Mouse (Mus musculus): ENCODE results near the gene Msrb3.

- TF ChIP-seq CTCF (IDR thresholded peaks at IDR 0.05; ENCODE audit: borderline replicate concordance, insufficient read depth, low read depth, low read length): no peak
- TF ChIP-seq POLR2A (IDR thresholded peaks at IDR 0.05; ENCODE audit: borderline replicate concordance, insufficient read depth, low read length): no peak
These were observed 163.0 kb downstream of the Msrb3 start for GRCm38 (mm10) chr10:120735722-120736507.
